Mouse (Mus musculus) embryonic facial prominence, embryonic 12.5 days (tissue): ENCODE data around the gene Shank3. TPM values are rescaled to one million over a fixed set of nuclear protein-coding genes. Genes with fewer than 3 reads are reported as not detected.

Experiments
- ATAC-seq: fragments of 200-750 bp; cut with Nextera tagmentation; 2 replicates; pipeline ENCODE4 v1.8.0; 2017; ENCODE audit not compliant: insufficient number of reproducible peaks, insufficient read depth, low FRiP score, low TSS enrichment
- H3K27ac ChIP-seq: fragments of 300-500 bp; sonication (generic); 2 replicates; pipeline ENCODE4 v1.5.1; 2016; ENCODE audit warnings: mild to moderate bottlenecking
- H3K27me3 ChIP-seq: fragments of 300-500 bp; sonication (generic); 2 replicates; pipeline ENCODE4 v1.6.1; 2016; ENCODE audit warnings: mild to moderate bottlenecking, moderate library complexity
- H3K36me3 ChIP-seq: fragments of 300-500 bp; sonication (generic); 2 replicates; pipeline ENCODE4 v1.6.1; 2016; ENCODE audit warnings: mild to moderate bottlenecking
- H3K4me1 ChIP-seq: fragments of 300-500 bp; sonication (generic); 2 replicates; pipeline ENCODE4 v1.6.1; 2016
- H3K4me2 ChIP-seq: fragments of 300-500 bp; sonication (generic); replicated peaks from 2 replicates; pipeline ENCODE4 v1.6.1; 2016; ENCODE audit warnings: mild to moderate bottlenecking, moderate library complexity
- H3K4me3 ChIP-seq: fragments of 300-500 bp; sonication (generic); 2 replicates; pipeline ENCODE4 v1.5.1; 2016; ENCODE audit warnings: mild to moderate bottlenecking
- H3K9ac ChIP-seq: fragments of 300-500 bp; sonication (generic); 2 replicates; pipeline ENCODE4 v1.6.1; 2016; ENCODE audit warnings: mild to moderate bottlenecking, moderate library complexity
- H3K9me3 ChIP-seq: fragments of 300-500 bp; sonication (generic); 2 replicates; pipeline ENCODE4 v1.6.1; 2016; ENCODE audit warnings: mild to moderate bottlenecking, moderate library complexity
- WGBS: fragments of 180-500 bp; shearing (Covaris S2); methylation state at CpG from one replicate; pipeline ENCODE4 v1.1.7; 2016; 5-methylcytosine and 5-hydroxymethylcytosine counted together
- polyA plus RNA-seq: library from polyadenylated mRNA; unstranded; fragments of >200 nt; fragmentation: Nextera tagmentation; extraction: Ambion mirVana; gene quantifications from 2 replicates; pipeline ENCODE4 v1.2.1, GENCODE M21; 2016

The Shank3 gene
- polyA plus RNA-seq, 1 experiment from 2014 or later = 3.0 TPM

DNA sequence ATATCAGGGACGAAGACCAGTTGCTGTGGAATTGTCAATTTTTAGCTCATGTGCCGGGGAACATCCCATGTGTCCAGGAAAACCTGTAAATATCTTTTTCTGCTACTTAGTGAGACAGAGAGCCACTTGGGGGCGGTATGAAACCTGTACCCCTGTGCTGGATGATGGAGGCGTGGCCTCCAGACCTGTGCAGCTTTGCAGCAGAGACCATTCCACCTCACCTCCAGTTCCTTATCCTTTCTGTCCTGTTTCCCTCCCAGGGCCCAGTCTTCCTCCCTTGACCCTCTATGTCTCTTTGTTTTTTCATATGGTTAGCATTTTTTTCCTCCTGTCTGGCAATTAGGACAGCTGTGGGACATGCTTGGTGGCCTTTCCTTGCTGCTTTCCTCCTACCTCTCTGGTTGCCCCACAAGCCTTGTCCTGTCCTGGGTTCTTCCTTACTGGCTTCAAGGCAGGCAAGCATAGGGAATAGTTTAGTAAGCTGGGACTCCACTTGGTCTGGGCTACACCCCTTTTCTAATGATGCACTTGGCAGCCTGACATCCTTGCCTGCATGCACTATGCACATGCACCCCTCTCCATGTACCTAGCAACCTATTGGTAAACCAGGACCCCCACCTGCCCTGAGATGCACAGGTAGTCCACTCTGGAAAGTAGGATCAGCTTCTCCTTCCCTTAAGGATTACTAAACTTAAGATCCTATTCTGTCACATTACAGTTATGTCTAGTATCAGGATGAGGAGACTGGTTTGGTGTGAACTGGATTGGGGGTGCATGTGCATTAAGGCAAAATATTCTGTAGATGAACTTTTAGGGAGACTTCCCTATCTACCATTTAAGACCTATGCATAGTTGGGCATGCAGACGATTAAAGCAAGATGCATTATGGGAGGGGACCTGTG lies 35.8 kb upstream of the Shank3 start:
- Histone ChIP-seq H3K4me2 (no peak overlapping the region), H3K9me3 (no peaks in the 10 kb centered on the region), H3K27me3 (no peaks in the 10 kb centered on the region), H3K4me1 (no peaks in the 10 kb centered on the region), H3K27ac (no peak overlapping the region), H3K9ac (no peak overlapping the region), H3K4me3 (no peak overlapping the region), H3K36me3 (no peaks in the 10 kb centered on the region)
- no peak for ATAC-seq
- WGBS = 57% methylated on average over 5 of the region's 5 CpGs

GRCm38 (mm10) chr15:89465052-89465451 lies 34.4 kb upstream of the Shank3 start:
- Histone ChIP-seq H3K4me2 (no peak overlapping the region), H3K4me3 (no peak overlapping the region), H3K4me1 (no peaks in the 10 kb centered on the region), H3K27ac (no peak overlapping the region), H3K9ac (no peak overlapping the region), H3K9me3 (no peaks in the 10 kb centered on the region), H3K27me3 (no peaks in the 10 kb centered on the region), H3K36me3 (no peaks in the 10 kb centered on the region)
- WGBS = 8% methylated on average over 1 of the region's 1 CpGs
- no peak for ATAC-seq

GRCm38 (mm10) chr15:89468577-89468976 lies 30.8 kb upstream of the Shank3 start:
- no peaks in the 10 kb centered on the region for H3K4me1 ChIP-seq
- no peaks in the 10 kb centered on the region for H3K36me3 ChIP-seq
- no peaks in the 10 kb centered on the region for H3K27me3 ChIP-seq
- no peak overlapping the region for H3K4me2 ChIP-seq
- no peaks in the 10 kb centered on the region for H3K9me3 ChIP-seq
- WGBS = 36% methylated on average over 2 of the region's 2 CpGs
- no peak for ATAC-seq
- no peak overlapping the region for H3K9ac ChIP-seq
- no peak overlapping the region for H3K27ac ChIP-seq
- no peak overlapping the region for H3K4me3 ChIP-seq

GRCm38 (mm10) chr15:89471476-89471875 lies 27.9 kb upstream of the Shank3 start:
- ATAC-seq = no peak

GRCm38 (mm10) chr15:89473370-89473769 lies 26.1 kb upstream of the Shank3 start:
- Histone ChIP-seq H3K9me3 (no peaks in the 10 kb centered on the region), H3K36me3 (no peaks in the 10 kb centered on the region), H3K27me3 (no peaks in the 10 kb centered on the region), H3K27ac (no peak overlapping the region), H3K4me3 (no peak overlapping the region), H3K4me1 (peaks cover 5% of the 10 kb centered on the region; the same call in 1 of the 2 replicates), H3K4me2 (no peak overlapping the region), H3K9ac (no peak overlapping the region)
- 81% methylated on average over 9 of the region's 9 CpGs for WGBS
- ATAC-seq = no peak

More at GRCm38 (mm10) chr15:89471476-89471875, 27.9 kb upstream of the Shank3 start:
- H3K4me2 ChIP-seq = no peak overlapping the region
- H3K27me3 ChIP-seq = no peaks in the 10 kb centered on the region
- no peak overlapping the region for H3K27ac ChIP-seq
- no peak overlapping the region for H3K4me3 ChIP-seq
- no peaks in the 10 kb centered on the region for H3K36me3 ChIP-seq
- peaks cover 5% of the 10 kb centered on the region; the same call in 1 of the 2 replicates for H3K4me1 ChIP-seq
- H3K9ac ChIP-seq = no peak overlapping the region
- WGBS = 86% methylated on average over 4 of the region's 4 CpGs
- no peaks in the 10 kb centered on the region for H3K9me3 ChIP-seq

GRCm38 (mm10) chr15:89473921-89474320 lies 25.5 kb upstream of the Shank3 start:
- H3K4me1 ChIP-seq = peaks cover 5% of the 10 kb centered on the region; the same call in 1 of the 2 replicates
- no peaks in the 10 kb centered on the region for H3K9me3 ChIP-seq
- no peak overlapping the region for H3K4me2 ChIP-seq
- 94% methylated on average over 8 of the region's 8 CpGs for WGBS
- no peak overlapping the region for H3K9ac ChIP-seq
- no peaks in the 10 kb centered on the region for H3K36me3 ChIP-seq
- ATAC-seq = no peak
- H3K4me3 ChIP-seq = no peak overlapping the region
- H3K27me3 ChIP-seq = no peaks in the 10 kb centered on the region
- no peak overlapping the region for H3K27ac ChIP-seq

- Histone ChIP-seq H3K4me1 (peaks cover 5% of the 10 kb centered on the region; the same call in 1 of the 2 replicates), H3K4me3 (no peak overlapping the region), H3K27me3 (no peaks in the 10 kb centered on the region), H3K9ac (no peak overlapping the region), H3K9me3 (no peaks in the 10 kb centered on the region), H3K4me2 (peak overlapping the region; percentile 84; the same call in 1 of the 2 replicates), H3K27ac (no peak overlapping the region), H3K36me3 (no peaks in the 10 kb centered on the region)
- 93% methylated on average over 19 of the region's 19 CpGs for WGBS
- no peak for ATAC-seq
Measured at GRCm38 (mm10) chr15:89474596-89475292, 24.7 kb upstream of the Shank3 start.

- Histone ChIP-seq H3K36me3 (no peaks in the 10 kb centered on the region), H3K27ac (no peak overlapping the region), H3K9me3 (no peaks in the 10 kb centered on the region), H3K27me3 (no peaks in the 10 kb centered on the region), H3K4me3 (peak overlapping the region; percentile 59), H3K9ac (peak overlapping the region; percentile 55; the same call in 1 of the 2 replicates), H3K4me2 (peak overlapping the region; percentile 84), H3K4me1 (peaks cover 5% of the 10 kb centered on the region; the same call in 1 of the 2 replicates)
- ATAC-seq = 0 out of 2 replicates have a peak, but pooled peaks have one; percentile 5
- 90% methylated on average over 7 of the region's 7 CpGs for WGBS
Measured at GRCm38 (mm10) chr15:89475293-89475600, 24.2 kb upstream of the Shank3 start.

- WGBS = 8% methylated on average over 44 of the region's 44 CpGs
- peak overlapping the region; percentile 67; the same call in 1 of the 2 replicates for H3K27ac ChIP-seq
- peak; percentile 97 for ATAC-seq
- peak overlapping the region; percentile 84 for H3K4me2 ChIP-seq
- peaks cover 5% of the 10 kb centered on the region; the same call in 1 of the 2 replicates for H3K4me1 ChIP-seq
- H3K9me3 ChIP-seq = no peaks in the 10 kb centered on the region
- peak overlapping the region; percentile 55 for H3K9ac ChIP-seq
- H3K4me3 ChIP-seq = peak overlapping the region; percentile 59
- no peaks in the 10 kb centered on the region for H3K36me3 ChIP-seq
- no peaks in the 10 kb centered on the region for H3K27me3 ChIP-seq
Measured at GRCm38 (mm10) chr15:89475611-89476474, 23.6 kb upstream of the Shank3 start.

DNA sequence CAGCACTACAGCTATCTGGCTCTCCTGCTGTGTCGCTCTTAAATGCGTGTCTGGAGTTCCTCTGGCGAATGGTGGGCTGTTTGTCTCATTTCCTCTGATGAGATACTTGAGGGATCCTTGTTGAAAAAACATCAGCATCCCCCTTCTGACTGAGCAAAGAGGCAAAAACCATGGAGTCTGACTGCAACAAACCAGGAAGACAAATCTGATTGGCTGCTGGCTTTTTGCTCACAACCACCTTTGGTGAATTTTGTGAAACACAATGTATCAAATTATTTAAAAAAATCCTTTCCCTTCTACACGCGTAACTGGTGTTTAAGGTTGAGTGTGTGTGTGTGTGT lies 23.0 kb upstream of the Shank3 start:
- H3K36me3 ChIP-seq = no peaks in the 10 kb centered on the region
- no peak for ATAC-seq

GRCm38 (mm10) chr15:89477091-89477491 lies 22.3 kb upstream of the Shank3 start, which contains the start of gene Arsa:
TSS of gene Arsa (minus strand) at chr15:89477425.
- H3K27ac ChIP-seq = peak within 1 kb of the TSS; percentile 67; the same call in 1 of the 2 replicates
- no peaks in the 10 kb centered on the region for H3K27me3 ChIP-seq
- H3K4me3 ChIP-seq = peak within 1 kb of the TSS; percentile 59
- peak within 1 kb of the TSS; percentile 55 for H3K9ac ChIP-seq
- no peaks in the 10 kb centered on the region for H3K36me3 ChIP-seq
- ATAC-seq = no peak
- WGBS = 24% methylated on average over 9 of the region's 9 CpGs
- peaks cover 5% of the 10 kb centered on the region; the same call in 1 of the 2 replicates for H3K4me1 ChIP-seq
- H3K4me2 ChIP-seq = peak within 1 kb of the TSS; percentile 84
- peaks cover 2% of the 10 kb centered on the region; the same call in 1 of the 2 replicates for H3K9me3 ChIP-seq

More for the DNA sequence above, 23.0 kb upstream of the Shank3 start:
- WGBS = 6% methylated on average over 5 of the region's 5 CpGs
- Histone ChIP-seq H3K9ac (peak overlapping the region; percentile 55), H3K4me3 (peak overlapping the region; percentile 59), H3K27me3 (no peaks in the 10 kb centered on the region), H3K27ac (peak overlapping the region; percentile 67; the same call in 1 of the 2 replicates), H3K4me2 (peak overlapping the region; percentile 84), H3K4me1 (peaks cover 5% of the 10 kb centered on the region; the same call in 1 of the 2 replicates), H3K9me3 (no peaks in the 10 kb centered on the region)
